Mouse (Mus musculus): Measurements from ENCODE around the gene Xpnpep1.

The Xpnpep1 gene

GRCm38 (mm10) chr19:52979020-52979711 is 60.8 kb downstream of the Xpnpep1 start:
- DNase-seq: no peak

GRCm38 (mm10) chr19:52975564-52976185 is 64.3 kb downstream of the Xpnpep1 start:
- peak; percentile 92 for DNase-seq

DNA sequence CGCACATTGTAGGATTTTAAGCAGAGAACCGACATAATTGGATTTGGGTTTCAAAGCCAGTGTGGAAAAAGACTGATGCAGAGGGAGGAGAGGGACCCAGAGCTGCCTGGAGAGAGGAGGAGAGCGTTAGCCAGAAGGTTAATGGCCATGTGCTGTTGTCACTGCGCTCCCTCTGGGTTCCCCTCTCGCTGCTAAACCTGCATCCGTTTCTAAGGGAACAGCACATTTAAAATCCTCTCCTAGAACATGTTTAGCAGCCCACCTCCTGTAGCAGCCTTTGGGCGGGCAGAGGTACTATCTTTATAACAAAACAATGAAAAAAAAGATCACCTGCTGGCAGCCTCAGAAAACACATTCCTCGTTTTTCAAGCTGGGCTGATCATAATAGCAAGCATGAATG is 73.7 kb downstream of the Xpnpep1 start:
- DNase-seq: no peak

DNA sequence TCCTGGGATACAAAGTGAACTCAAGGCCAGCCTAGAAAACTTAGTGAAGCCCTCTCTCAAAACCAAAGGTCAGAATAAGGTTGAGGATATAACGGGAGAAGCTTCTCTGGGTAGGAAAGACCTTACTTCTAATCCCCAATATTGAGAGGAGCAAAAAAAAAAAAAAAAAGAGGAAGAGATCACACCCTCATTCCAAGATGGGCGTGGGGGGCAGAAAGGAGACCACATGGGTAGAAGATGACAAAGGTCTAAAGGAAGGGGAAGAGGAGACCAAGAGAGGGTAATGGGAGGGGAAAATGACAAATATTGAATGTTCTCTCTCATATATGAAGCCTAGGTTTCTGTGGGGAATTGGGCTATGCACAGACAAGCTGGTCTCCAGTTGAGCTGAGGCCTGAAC is 77.3 kb downstream of the Xpnpep1 start:
- no peak for DNase-seq

- peak; percentile 78 for DNase-seq
These were observed 117.1 kb downstream of the Xpnpep1 start for GRCm38 (mm10) chr19:52922678-52923495.

DNA sequence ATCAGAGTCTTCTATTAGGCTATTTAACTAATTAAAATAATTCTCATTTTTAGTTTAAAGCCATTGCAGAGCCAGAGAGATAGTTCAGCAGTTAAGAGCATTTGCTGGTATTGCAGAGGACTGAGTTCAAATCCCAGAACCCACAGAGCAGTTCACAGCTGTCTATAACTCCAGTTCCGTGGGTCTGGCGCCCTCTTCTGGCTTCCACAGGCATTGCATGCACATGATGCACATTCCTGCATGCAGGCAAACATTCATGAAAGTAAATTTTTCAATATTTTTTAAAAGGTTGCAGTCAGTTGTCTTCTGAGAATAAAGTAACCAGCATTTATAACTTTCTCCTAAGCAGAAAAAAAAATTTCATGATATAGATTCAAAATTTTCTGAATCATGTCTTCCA is 135.8 kb downstream of the Xpnpep1 start:
- no peak for DNase-seq

- no peak for DNase-seq
These were observed 148.1 kb downstream of the Xpnpep1 start for GRCm38 (mm10) chr19:52891807-52892442.

All from right cerebral cortex, postnatal 14 days (tissue).